Mouse (Mus musculus): ENCODE data around the gene Rab35. TPM values are rescaled to one million over a fixed set of nuclear protein-coding genes. Genes with fewer than 3 reads are reported as not detected.

The Rab35 gene
- polyA plus RNA-seq, 1 experiment from 2014 or later: 13.1 TPM

DNA sequence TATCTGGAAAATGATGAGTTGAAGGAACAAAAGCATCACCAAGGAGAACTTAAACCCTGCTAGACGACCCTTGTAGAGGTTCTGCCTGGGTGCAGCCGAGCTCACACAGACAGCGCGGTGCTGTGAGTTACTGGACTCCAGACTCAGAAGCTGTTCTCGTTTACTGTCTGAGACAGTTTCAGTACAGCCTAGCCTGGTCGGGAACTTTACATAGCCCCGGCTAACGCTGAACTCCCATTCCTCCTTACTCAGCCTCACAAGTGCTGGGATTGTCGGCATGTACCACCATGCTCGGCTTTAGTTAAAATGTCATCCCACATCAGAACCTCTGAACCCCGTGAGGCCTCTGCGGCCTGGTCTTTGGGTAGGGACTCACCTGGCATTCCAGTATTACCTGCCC, 37.3 kb downstream of the Rab35 start:
- H3K4me3 ChIP-seq: no peak overlapping the region
- H3K27me3 ChIP-seq (replicated peaks): peaks cover 13% of the 10 kb centered on the region
- no peaks in the 10 kb centered on the region for H3K36me3 ChIP-seq
- no peak for ATAC-seq (ENCODE audit: extremely low read depth, insufficient number of reproducible peaks, low FRiP score, low TSS enrichment)
- peaks cover 4% of the 10 kb centered on the region; the same call in 1 of the 2 replicates for H3K9me3 ChIP-seq
- WGBS: 79% methylated on average over 12 of the region's 12 CpGs
- H3K4me2 ChIP-seq: no peak overlapping the region
- no peak overlapping the region for H3K27ac ChIP-seq (replicated peaks)
- H3K9ac ChIP-seq: no peak overlapping the region
- peaks cover 9% of the 10 kb centered on the region; the same call in 1 of the 2 replicates for H3K4me1 ChIP-seq

DNA sequence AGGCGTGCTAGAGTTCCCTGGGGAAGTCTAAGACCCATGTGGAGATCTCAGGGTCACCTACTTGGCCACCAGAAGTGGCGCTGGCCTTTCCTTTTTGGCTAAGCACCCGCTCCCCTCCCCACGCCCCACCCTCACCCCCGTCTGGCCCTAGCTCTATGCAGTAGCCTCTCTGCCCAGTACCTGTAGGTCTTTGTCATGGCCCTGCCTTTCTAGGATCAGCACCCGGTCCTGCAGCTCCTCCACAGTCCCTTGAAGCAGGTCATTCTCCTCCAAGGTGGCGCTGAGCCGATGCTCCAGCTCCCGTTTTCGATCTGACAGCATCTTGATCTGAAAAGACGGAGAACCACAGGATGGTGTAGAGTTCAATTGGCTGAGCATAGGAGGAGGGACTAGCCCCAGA, 38.3 kb downstream of the Rab35 start:
- ATAC-seq (ENCODE audit: extremely low read depth, insufficient number of reproducible peaks, low FRiP score, low TSS enrichment): no peak
- no peak overlapping the region for H3K4me2 ChIP-seq
- WGBS: 76% methylated on average over 11 of the region's 11 CpGs

DNA sequence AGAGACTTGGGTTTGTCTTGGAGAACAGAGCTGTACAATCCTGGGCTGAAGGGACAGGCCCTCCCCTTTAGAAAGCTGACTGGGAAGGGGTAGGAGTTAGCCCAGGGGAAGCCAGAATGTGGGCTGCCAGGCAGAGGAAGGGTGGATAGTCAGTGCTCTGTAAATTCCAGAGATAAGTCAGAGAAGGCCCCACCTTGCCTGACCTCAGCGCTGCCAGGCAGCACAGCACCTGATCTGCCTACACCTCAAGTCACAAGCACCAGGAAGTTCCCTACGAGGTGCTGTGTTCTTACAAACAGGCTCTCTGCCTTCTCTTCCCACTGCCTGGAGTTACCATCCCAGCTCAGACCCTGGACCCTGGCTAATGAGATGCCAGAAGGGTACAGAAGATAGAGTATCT, 38.7 kb downstream of the Rab35 start:
- no peak overlapping the region for H3K4me2 ChIP-seq
- no peak overlapping the region for H3K27ac ChIP-seq (replicated peaks)
- H3K36me3 ChIP-seq: no peaks in the 10 kb centered on the region
- no peak for ATAC-seq (ENCODE audit: extremely low read depth, insufficient number of reproducible peaks, low FRiP score, low TSS enrichment)
- peaks cover 12% of the 10 kb centered on the region for H3K27me3 ChIP-seq (replicated peaks)
- 29% methylated on average over 2 of the region's 2 CpGs for WGBS
- H3K4me1 ChIP-seq: peaks cover 9% of the 10 kb centered on the region; the same call in 1 of the 2 replicates
- no peak overlapping the region for H3K4me3 ChIP-seq
- H3K9ac ChIP-seq: no peak overlapping the region
- H3K9me3 ChIP-seq: 0 out of 2 replicates have a peak, but pooled peaks cover under 1% of the 10 kb centered on the region

More for the DNA sequence above, 38.3 kb downstream of the Rab35 start:
- H3K9ac ChIP-seq: no peak overlapping the region
- no peak overlapping the region for H3K4me3 ChIP-seq
- H3K27me3 ChIP-seq (replicated peaks): peaks cover 12% of the 10 kb centered on the region
- H3K9me3 ChIP-seq: peaks cover 4% of the 10 kb centered on the region; the same call in 1 of the 2 replicates
- H3K36me3 ChIP-seq: no peaks in the 10 kb centered on the region
- peaks cover 9% of the 10 kb centered on the region; the same call in 1 of the 2 replicates for H3K4me1 ChIP-seq
- no peak overlapping the region for H3K27ac ChIP-seq (replicated peaks)

DNA sequence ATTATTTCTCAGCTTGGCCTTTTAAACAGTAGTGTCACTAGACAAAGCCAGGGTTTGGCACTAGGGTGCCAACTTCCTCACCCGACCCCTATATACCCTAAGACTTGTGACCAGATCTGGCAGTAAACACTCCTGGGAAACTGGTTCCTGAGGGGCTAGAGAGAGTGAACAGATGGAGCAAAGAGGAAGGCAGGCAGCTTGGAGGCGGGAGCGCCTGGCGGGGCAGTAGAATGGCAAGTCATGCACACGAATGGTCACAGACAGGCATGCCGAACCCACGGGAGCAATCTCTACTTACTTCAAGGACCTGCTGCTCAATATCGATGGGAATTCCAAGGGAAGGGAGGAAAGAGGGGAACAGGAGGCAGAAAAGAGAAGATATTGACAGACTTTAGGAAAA, 40.1 kb downstream of the Rab35 start:
- no peak overlapping the region for H3K9ac ChIP-seq
- no peaks in the 10 kb centered on the region for H3K36me3 ChIP-seq
- no peak overlapping the region for H3K27ac ChIP-seq (replicated peaks)
- 65% methylated on average over 8 of the region's 8 CpGs for WGBS
- no peaks in the 10 kb centered on the region for H3K9me3 ChIP-seq
- no peak overlapping the region for H3K4me3 ChIP-seq
- peaks cover 12% of the 10 kb centered on the region for H3K27me3 ChIP-seq (replicated peaks)
- ATAC-seq (ENCODE audit: extremely low read depth, insufficient number of reproducible peaks, low FRiP score, low TSS enrichment): no peak
- H3K4me2 ChIP-seq: no peak overlapping the region
- peaks cover 9% of the 10 kb centered on the region; the same call in 1 of the 2 replicates for H3K4me1 ChIP-seq

DNA sequence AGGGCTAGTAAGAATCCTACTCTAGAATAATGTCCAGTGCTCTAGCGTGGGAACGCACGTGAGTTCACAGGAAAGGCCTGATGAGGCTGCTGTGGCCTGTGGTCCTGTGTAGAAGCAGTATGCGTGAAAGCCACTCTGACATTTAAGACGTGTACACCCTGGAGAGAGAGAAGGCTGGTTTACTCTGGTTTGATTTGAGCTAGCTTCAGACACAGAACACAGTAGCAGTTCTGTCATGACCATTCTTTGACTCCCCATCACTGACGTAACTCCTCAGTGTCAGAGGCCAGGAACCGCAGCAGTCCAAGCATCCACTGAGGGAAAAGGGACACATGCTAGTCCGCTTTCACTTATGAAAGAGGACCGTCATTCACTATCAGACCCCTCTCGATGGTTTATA, 53.4 kb downstream of the Rab35 start:
- Histone ChIP-seq H3K9ac (no peak overlapping the region), H3K36me3 (no peaks in the 10 kb centered on the region), H3K4me3 (no peak overlapping the region), H3K9me3 (no peaks in the 10 kb centered on the region), H3K27ac (replicated peaks) (no peak overlapping the region), H3K4me2 (no peak overlapping the region), H3K27me3 (replicated peaks) (no peaks in the 10 kb centered on the region), H3K4me1 (no peaks in the 10 kb centered on the region)
- ATAC-seq (ENCODE audit: extremely low read depth, insufficient number of reproducible peaks, low FRiP score, low TSS enrichment): no peak
- WGBS: 79% methylated on average over 10 of the region's 10 CpGs

DNA sequence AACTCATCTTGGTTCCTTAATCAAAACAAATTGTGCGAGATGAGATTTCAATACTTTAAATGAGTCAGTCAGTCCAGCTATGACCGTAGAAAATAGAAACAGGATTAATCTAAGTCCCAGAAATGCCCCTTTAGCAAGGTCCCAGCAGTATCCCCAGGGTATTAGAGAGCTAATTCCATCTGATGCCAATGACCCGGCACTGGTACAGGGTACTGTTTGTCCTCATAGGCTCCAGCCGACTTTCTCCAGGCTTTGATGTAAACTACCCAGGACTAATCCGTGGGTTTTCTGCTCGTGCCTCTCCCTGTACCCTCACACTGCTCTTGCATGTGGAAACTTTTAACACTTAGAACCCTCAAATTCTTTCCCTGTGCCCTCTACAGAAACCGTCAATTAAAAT, 55.0 kb downstream of the Rab35 start:
- no peak overlapping the region for H3K27ac ChIP-seq (replicated peaks)
- no peaks in the 10 kb centered on the region for H3K27me3 ChIP-seq (replicated peaks)
- no peak overlapping the region for H3K4me2 ChIP-seq
- no peaks in the 10 kb centered on the region for H3K36me3 ChIP-seq
- no peaks in the 10 kb centered on the region for H3K4me1 ChIP-seq
- no peaks in the 10 kb centered on the region for H3K9me3 ChIP-seq
- no peak overlapping the region for H3K9ac ChIP-seq
- no peak for ATAC-seq (ENCODE audit: extremely low read depth, insufficient number of reproducible peaks, low FRiP score, low TSS enrichment)
- H3K4me3 ChIP-seq: no peak overlapping the region
- 61% methylated on average over 7 of the region's 7 CpGs for WGBS

DNA sequence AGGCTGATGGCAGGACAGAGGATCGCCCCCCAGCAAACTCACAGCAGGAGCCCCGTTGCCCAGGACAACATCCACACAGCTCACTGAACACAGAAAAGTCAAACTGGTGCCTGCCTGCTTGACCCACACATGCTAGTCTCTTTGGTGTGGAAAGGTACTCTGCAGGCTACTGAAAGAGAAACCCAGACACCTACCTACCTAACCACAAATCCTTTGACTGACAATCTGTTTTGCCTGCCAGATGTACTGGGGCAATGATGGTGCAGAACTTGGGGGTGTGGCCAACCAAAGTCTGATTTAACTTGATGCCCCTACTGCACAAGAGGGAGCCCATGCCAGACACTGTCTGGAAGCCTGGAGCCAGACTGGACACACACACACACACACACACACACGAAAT, 61.6 kb downstream of the Rab35 start:
- 62% methylated on average over 3 of the region's 3 CpGs for WGBS
- Histone ChIP-seq H3K4me3 (no peak overlapping the region), H3K4me1 (no peaks in the 10 kb centered on the region), H3K9ac (no peak overlapping the region), H3K9me3 (no peaks in the 10 kb centered on the region), H3K27ac (replicated peaks) (no peak overlapping the region), H3K27me3 (replicated peaks) (no peaks in the 10 kb centered on the region; the same call in 1 of the 2 replicates), H3K36me3 (no peaks in the 10 kb centered on the region), H3K4me2 (no peak overlapping the region)
- ATAC-seq (ENCODE audit: extremely low read depth, insufficient number of reproducible peaks, low FRiP score, low TSS enrichment): no peak

DNA sequence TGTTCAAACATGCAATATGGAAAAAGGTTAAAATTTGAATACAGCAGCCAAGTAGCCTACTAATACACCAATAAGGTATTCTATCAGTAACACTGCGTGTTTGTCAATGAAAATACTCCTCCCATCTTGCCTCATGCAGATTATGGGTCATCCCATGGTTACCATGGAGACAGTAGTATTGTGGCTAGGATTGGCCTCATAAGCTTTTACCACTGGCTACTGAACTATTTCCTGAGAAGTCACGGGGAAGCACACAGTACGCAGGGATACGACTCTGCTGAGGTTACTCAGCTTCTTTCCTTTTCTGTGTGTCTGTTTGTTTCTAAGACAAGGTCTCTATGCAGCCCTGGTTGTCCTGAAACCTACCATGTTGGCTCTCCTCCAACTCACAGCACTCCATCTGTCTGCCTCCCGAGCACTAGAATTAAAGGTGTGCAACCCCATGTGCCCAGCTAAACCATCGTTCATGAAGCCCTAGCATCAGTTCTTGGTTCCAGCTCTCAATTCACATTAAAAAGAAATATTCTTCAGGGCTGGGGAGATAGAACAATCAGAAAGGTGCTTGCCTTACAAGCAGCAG, 63.6 kb downstream of the Rab35 start:
- Histone ChIP-seq H3K4me3 (no peak overlapping the region), H3K36me3 (no peaks in the 10 kb centered on the region), H3K9me3 (no peaks in the 10 kb centered on the region), H3K27me3 (replicated peaks) (peaks cover 5% of the 10 kb centered on the region), H3K4me2 (no peak overlapping the region), H3K9ac (no peak overlapping the region), H3K4me1 (no peaks in the 10 kb centered on the region), H3K27ac (replicated peaks) (no peak overlapping the region)
- 78% methylated on average over 6 of the region's 6 CpGs for WGBS
- no peak for ATAC-seq (ENCODE audit: extremely low read depth, insufficient number of reproducible peaks, low FRiP score, low TSS enrichment)

DNA sequence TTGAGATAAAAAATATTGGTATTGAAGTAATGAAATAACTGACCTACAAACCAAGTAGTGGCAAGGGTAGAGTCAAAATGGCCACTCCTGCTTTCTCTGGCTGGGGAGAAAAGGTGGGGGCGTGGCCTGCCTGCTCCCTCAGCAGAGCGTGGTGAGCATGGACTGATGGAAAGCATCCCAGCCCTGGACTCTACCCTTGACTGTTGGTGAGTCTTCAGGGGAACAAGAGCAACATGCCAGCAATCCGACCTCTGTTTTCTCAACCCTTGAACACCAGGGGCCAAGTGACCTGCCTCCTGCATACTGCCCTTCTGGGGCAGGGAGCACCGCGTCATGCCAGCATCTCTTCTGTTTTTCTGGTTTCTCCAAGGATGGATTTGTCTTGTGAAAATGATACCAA, 65.1 kb downstream of the Rab35 start:
- no peak for ATAC-seq (ENCODE audit: extremely low read depth, insufficient number of reproducible peaks, low FRiP score, low TSS enrichment)
- WGBS: 72% methylated on average over 5 of the region's 5 CpGs
- H3K4me3 ChIP-seq: no peak overlapping the region
- H3K9ac ChIP-seq: no peak overlapping the region
- no peaks in the 10 kb centered on the region for H3K4me1 ChIP-seq
- H3K27ac ChIP-seq (replicated peaks): no peak overlapping the region
- H3K4me2 ChIP-seq: no peak overlapping the region
- no peaks in the 10 kb centered on the region for H3K9me3 ChIP-seq
- H3K36me3 ChIP-seq: no peaks in the 10 kb centered on the region
- peaks cover 13% of the 10 kb centered on the region for H3K27me3 ChIP-seq (replicated peaks)

Small RNA genes within 50 kb of the gene (microRNA-seq; reads per million reads assigned to microRNA genes)
- not detected for gene Mir7030

Other genes with a start within 250 kb of the Rab35 start
- gene Msi1, start 202.3 kb upstream of the Rab35 start, polyA plus RNA-seq (2015; fragmentation: Nextera tagmentation; extraction: Ambion mirVana): 3.7 and 4.1 TPM in 2 replicates
- 0.88 and 1.1 TPM in 2 replicates for gene Pla2g1b, start 165.6 kb upstream of the Rab35 start, polyA plus RNA-seq (2015; fragmentation: Nextera tagmentation; extraction: Ambion mirVana)
- 18.9 and 19.8 TPM in 2 replicates for gene Sirt4, start 147.2 kb upstream of the Rab35 start, polyA plus RNA-seq (2015; fragmentation: Nextera tagmentation; extraction: Ambion mirVana)
- 29.7 and 31.7 TPM in 2 replicates for gene Pxn, start 125.2 kb upstream of the Rab35 start, polyA plus RNA-seq (2015; fragmentation: Nextera tagmentation; extraction: Ambion mirVana)
- gene Rplp0, start 72.4 kb upstream of the Rab35 start, polyA plus RNA-seq (2015; fragmentation: Nextera tagmentation; extraction: Ambion mirVana): 1,009 and 1,125 TPM in 2 replicates
- 24.6 and 26.7 TPM in 2 replicates for gene Gcn1l1, start 66.7 kb upstream of the Rab35 start, polyA plus RNA-seq (2015; fragmentation: Nextera tagmentation; extraction: Ambion mirVana)
- 7.7 and 7.8 TPM in 2 replicates for gene Bicdl1, start 99.7 kb downstream of the Rab35 start, polyA plus RNA-seq (2015; fragmentation: Nextera tagmentation; extraction: Ambion mirVana)
- gene Cit, start 213.4 kb downstream of the Rab35 start, polyA plus RNA-seq (2015; fragmentation: Nextera tagmentation; extraction: Ambion mirVana): 18.7 and 21.2 TPM in 2 replicates

Data from heart, embryonic 13.5 days (tissue).